Mouse (Mus musculus) embryonic facial prominence, embryonic 13.5 days (tissue): ENCODE data around the gene Gbgt1. TPM values are rescaled to one million over a fixed set of nuclear protein-coding genes. Genes with fewer than 3 reads are reported as not detected.

Experiments
- ATAC-seq: fragments of 200-750 bp; cut with Nextera tagmentation; 2 replicates; pipeline ENCODE4 v1.8.0; 2017; ENCODE audit warnings: low read depth; ENCODE audit not compliant: insufficient number of reproducible peaks, insufficient read depth, low FRiP score, low TSS enrichment
- H3K27ac ChIP-seq: fragments of 300-500 bp; sonication (generic); 2 replicates; pipeline ENCODE4 v1.5.1; 2015; ENCODE audit warnings: moderate library complexity, mild to moderate bottlenecking, inconsistent platforms
- H3K27me3 ChIP-seq: fragments of 300-500 bp; sonication (generic); 2 replicates; pipeline ENCODE4 v1.6.1; 2015; ENCODE audit warnings: mild to moderate bottlenecking, inconsistent platforms
- H3K36me3 ChIP-seq: fragments of 300-500 bp; sonication (generic); 2 replicates; pipeline ENCODE4 v1.6.1; 2015; ENCODE audit warnings: mild to moderate bottlenecking, inconsistent platforms
- H3K4me1 ChIP-seq: fragments of 300-500 bp; sonication (generic); 2 replicates; pipeline ENCODE4 v1.6.1; 2015; ENCODE audit warnings: inconsistent platforms
- H3K4me2 ChIP-seq: fragments of 300-500 bp; sonication (generic); 2 replicates; pipeline ENCODE4 v1.6.1; 2015; ENCODE audit warnings: moderate library complexity, mild to moderate bottlenecking, inconsistent platforms
- H3K4me3 ChIP-seq: fragments of 300-500 bp; sonication (generic); 2 replicates; pipeline ENCODE4 v1.5.1; 2015; ENCODE audit warnings: mild to moderate bottlenecking, inconsistent platforms
- H3K9ac ChIP-seq: fragments of 300-500 bp; sonication (generic); 2 replicates; pipeline ENCODE4 v1.6.1; 2015; ENCODE audit warnings: mild to moderate bottlenecking, inconsistent platforms
- H3K9me3 ChIP-seq: fragments of 300-500 bp; sonication (generic); 2 replicates; pipeline ENCODE4 v1.6.1; 2016; ENCODE audit warnings: inconsistent platforms
- WGBS: fragments of 180-500 bp; shearing (Covaris S2); methylation state at CpG from one replicate; pipeline ENCODE4 v1.1.7; 2015; ENCODE audit warnings: mixed read lengths; 5-methylcytosine and 5-hydroxymethylcytosine counted together
- polyA plus RNA-seq: library from polyadenylated mRNA; unstranded; fragments of >200 nt; fragmentation: Nextera tagmentation; extraction: Ambion mirVana; gene quantifications from 2 replicates; pipeline ENCODE4 v1.2.1, GENCODE M21; 2015

The Gbgt1 gene
- polyA plus RNA-seq, 1 experiment from 2014 or later = 0.35 TPM

GRCm38 (mm10) chr2:28521571-28522151 lies 25.0 kb downstream of the Gbgt1 start:
- 0 out of 2 replicates have a peak overlapping the region, but pooled peaks have one; percentile 44 for H3K9ac ChIP-seq
- no peaks in the 10 kb centered on the region for H3K27me3 ChIP-seq
- H3K36me3 ChIP-seq = peaks cover 13% of the 10 kb centered on the region; the same call in 1 of the 2 replicates
- peaks cover 70% of the 10 kb centered on the region for H3K4me1 ChIP-seq
- no peak overlapping the region for H3K4me3 ChIP-seq
- WGBS = 87% methylated on average over 6 of the region's 6 CpGs
- H3K4me2 ChIP-seq = no peak overlapping the region
- ATAC-seq = no peak
- H3K9me3 ChIP-seq = no peaks in the 10 kb centered on the region
- no peak overlapping the region for H3K27ac ChIP-seq

- Histone ChIP-seq H3K4me3 (no peak overlapping the region), H3K36me3 (peaks cover 12% of the 10 kb centered on the region; the same call in 1 of the 2 replicates), H3K4me2 (no peak overlapping the region), H3K4me1 (peaks cover 72% of the 10 kb centered on the region), H3K27me3 (no peaks in the 10 kb centered on the region), H3K27ac (no peak overlapping the region), H3K9ac (no peak overlapping the region), H3K9me3 (no peaks in the 10 kb centered on the region)
- 77% methylated on average over 4 of the region's 4 CpGs for WGBS
- no peak for ATAC-seq
Measured at GRCm38 (mm10) chr2:28522166-28522565, 25.5 kb downstream of the Gbgt1 start.

GRCm38 (mm10) chr2:28523643-28524117 lies 27.0 kb downstream of the Gbgt1 start:
- Histone ChIP-seq H3K27me3 (no peaks in the 10 kb centered on the region), H3K4me1 (peaks cover 71% of the 10 kb centered on the region), H3K9me3 (no peaks in the 10 kb centered on the region), H3K4me3 (no peak overlapping the region), H3K9ac (no peak overlapping the region), H3K36me3 (peaks cover 6% of the 10 kb centered on the region; the same call in 1 of the 2 replicates), H3K27ac (peak overlapping the region; percentile 69), H3K4me2 (no peak overlapping the region)
- peak; percentile 82 for ATAC-seq
- WGBS = 17% methylated on average over 5 of the region's 5 CpGs

- 77% methylated on average over 10 of the region's 10 CpGs for WGBS
- Histone ChIP-seq H3K27ac (no peak overlapping the region), H3K4me3 (no peak overlapping the region), H3K36me3 (peaks cover 6% of the 10 kb centered on the region; the same call in 1 of the 2 replicates), H3K9me3 (no peaks in the 10 kb centered on the region), H3K4me1 (peaks cover 76% of the 10 kb centered on the region), H3K9ac (no peak overlapping the region), H3K27me3 (no peaks in the 10 kb centered on the region), H3K4me2 (no peak overlapping the region)
- no peak for ATAC-seq
Measured at GRCm38 (mm10) chr2:28524406-28524805, 27.7 kb downstream of the Gbgt1 start.

GRCm38 (mm10) chr2:28525219-28525942 lies 28.7 kb downstream of the Gbgt1 start:
- peak overlapping the region; percentile 47 for H3K9ac ChIP-seq
- peaks cover 81% of the 10 kb centered on the region for H3K4me1 ChIP-seq

GRCm38 (mm10) chr2:28525943-28526876 lies 29.5 kb downstream of the Gbgt1 start:
- Histone ChIP-seq H3K4me1 (peaks cover 89% of the 10 kb centered on the region), H3K9ac (peak overlapping the region; percentile 47), H3K9me3 (no peaks in the 10 kb centered on the region), H3K36me3 (peaks cover 6% of the 10 kb centered on the region; the same call in 1 of the 2 replicates), H3K27ac (peak overlapping the region; percentile 74), H3K4me2 (no peak overlapping the region), H3K27me3 (no peaks in the 10 kb centered on the region), H3K4me3 (no peak overlapping the region)
- WGBS = 42% methylated on average over 12 of the region's 12 CpGs
- 0 out of 2 replicates have a peak, but pooled peaks have one; percentile 2 for ATAC-seq

More at GRCm38 (mm10) chr2:28525219-28525942, 28.7 kb downstream of the Gbgt1 start:
- Histone ChIP-seq H3K4me3 (no peak overlapping the region), H3K4me2 (0 out of 2 replicates have a peak overlapping the region, but pooled peaks have one; percentile 3), H3K9me3 (no peaks in the 10 kb centered on the region), H3K36me3 (peaks cover 6% of the 10 kb centered on the region; the same call in 1 of the 2 replicates), H3K27ac (peak overlapping the region; percentile 74), H3K27me3 (no peaks in the 10 kb centered on the region)
- peak; percentile 44; the same call in 1 of the 2 replicates for ATAC-seq
- WGBS = 22% methylated on average over 11 of the region's 11 CpGs

- no peak overlapping the region for H3K4me3 ChIP-seq
- no peak for ATAC-seq
- 0 out of 2 replicates have a peak, but pooled peaks cover under 1% of the 10 kb centered on the region for H3K36me3 ChIP-seq
- H3K27ac ChIP-seq = peak overlapping the region; percentile 9; the same call in 1 of the 2 replicates
- no peaks in the 10 kb centered on the region for H3K27me3 ChIP-seq
- no peaks in the 10 kb centered on the region for H3K9me3 ChIP-seq
- H3K4me1 ChIP-seq = peaks cover 93% of the 10 kb centered on the region
- WGBS = 81% methylated on average over 20 of the region's 20 CpGs
- no peak overlapping the region for H3K4me2 ChIP-seq
- peak overlapping the region; percentile 27; the same call in 1 of the 2 replicates for H3K9ac ChIP-seq
Measured at GRCm38 (mm10) chr2:28527436-28528353, 31.0 kb downstream of the Gbgt1 start.

GRCm38 (mm10) chr2:28528354-28528730 lies 31.7 kb downstream of the Gbgt1 start:
- no peak overlapping the region for H3K4me3 ChIP-seq
- H3K27ac ChIP-seq = peak overlapping the region; percentile 9; the same call in 1 of the 2 replicates
- H3K4me2 ChIP-seq = no peak overlapping the region
- H3K9ac ChIP-seq = no peak overlapping the region
- H3K9me3 ChIP-seq = no peaks in the 10 kb centered on the region
- no peak for ATAC-seq
- no peaks in the 10 kb centered on the region for H3K36me3 ChIP-seq
- no peaks in the 10 kb centered on the region for H3K27me3 ChIP-seq
- peaks cover 93% of the 10 kb centered on the region for H3K4me1 ChIP-seq
- 79% methylated on average over 7 of the region's 7 CpGs for WGBS

- Histone ChIP-seq H3K4me1 (peaks cover 92% of the 10 kb centered on the region), H3K27me3 (no peaks in the 10 kb centered on the region), H3K27ac (peak overlapping the region; percentile 13; the same call in 1 of the 2 replicates), H3K4me3 (no peak overlapping the region), H3K4me2 (no peak overlapping the region), H3K9me3 (no peaks in the 10 kb centered on the region), H3K9ac (0 out of 2 replicates have a peak overlapping the region, but pooled peaks have one; percentile 28), H3K36me3 (no peaks in the 10 kb centered on the region)
- WGBS = 73% methylated on average over 4 of the region's 4 CpGs
- no peak for ATAC-seq
Measured at GRCm38 (mm10) chr2:28529856-28530255, 33.2 kb downstream of the Gbgt1 start.

- Histone ChIP-seq H3K9ac (peak overlapping the region; percentile 57; the same call in 1 of the 2 replicates), H3K4me2 (no peak overlapping the region), H3K4me3 (no peak overlapping the region), H3K9me3 (no peaks in the 10 kb centered on the region), H3K36me3 (no peaks in the 10 kb centered on the region), H3K27ac (peak overlapping the region; percentile 13; the same call in 1 of the 2 replicates), H3K4me1 (peaks cover 92% of the 10 kb centered on the region), H3K27me3 (no peaks in the 10 kb centered on the region)
- WGBS = 66% methylated on average over 7 of the region's 7 CpGs
- ATAC-seq = no peak
Measured at GRCm38 (mm10) chr2:28530311-28530710, 33.6 kb downstream of the Gbgt1 start.
